Mouse (Mus musculus) thymus, postnatal 10 days (tissue): ENCODE data around the gene Rtn4r.
A peak's percentile ranks its signal among the peaks of the same experiment; 100 is the strongest.

ENCODE experiments used
- DNase-seq, 2 experiments: peaks; one replicate each; pipeline ENCODE4 v3.0.0; 2021; ENCODE audit warnings: low spot score in 2 of 2

Gene Rtn4r

GRCm38 (mm10) chr16:18127241-18127861 is at the start of gene Rtn4r:
TSS of gene Rtn4r (plus strand) at chr16:18127642.
- peak; percentile 17 to 64 for DNase-seq

DNA sequence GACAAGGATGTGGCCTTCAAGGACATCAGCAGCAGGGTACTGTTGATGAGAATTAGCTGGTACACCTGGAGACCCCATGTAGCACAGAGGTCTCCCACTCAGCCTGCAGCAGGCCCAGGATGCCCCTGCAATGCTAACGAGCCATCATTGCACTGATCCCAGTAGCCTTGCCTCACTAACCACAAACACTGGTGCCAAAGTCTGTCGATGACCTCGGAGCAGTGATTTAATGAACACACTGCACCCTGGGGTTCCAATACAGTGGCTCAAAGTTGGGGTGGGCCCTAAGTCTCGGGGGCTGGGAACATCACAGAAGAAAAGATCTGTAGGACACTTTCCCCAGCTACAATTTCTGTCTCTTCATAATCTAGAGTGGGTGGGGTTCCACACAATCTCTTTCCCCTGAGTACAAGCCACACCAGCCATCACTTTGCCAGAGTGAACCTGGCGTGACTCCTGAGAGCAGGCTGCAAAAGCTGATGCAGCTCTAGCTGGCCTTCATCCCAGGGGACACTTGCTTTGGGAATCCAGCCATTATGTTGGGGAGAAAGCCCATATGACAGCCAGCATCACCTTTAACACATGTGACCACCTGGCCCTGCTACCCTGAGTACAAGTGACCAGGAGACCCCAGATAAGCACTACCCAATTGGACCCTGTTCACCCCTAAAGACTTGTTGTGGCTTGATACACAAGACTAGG is 49.0 kb upstream of the Rtn4r start:
- DNase-seq, result no peak

- DNase-seq, result no peak
These were observed 48.1 kb upstream of the Rtn4r start for GRCm38 (mm10) chr16:18079300-18079699.

DNA sequence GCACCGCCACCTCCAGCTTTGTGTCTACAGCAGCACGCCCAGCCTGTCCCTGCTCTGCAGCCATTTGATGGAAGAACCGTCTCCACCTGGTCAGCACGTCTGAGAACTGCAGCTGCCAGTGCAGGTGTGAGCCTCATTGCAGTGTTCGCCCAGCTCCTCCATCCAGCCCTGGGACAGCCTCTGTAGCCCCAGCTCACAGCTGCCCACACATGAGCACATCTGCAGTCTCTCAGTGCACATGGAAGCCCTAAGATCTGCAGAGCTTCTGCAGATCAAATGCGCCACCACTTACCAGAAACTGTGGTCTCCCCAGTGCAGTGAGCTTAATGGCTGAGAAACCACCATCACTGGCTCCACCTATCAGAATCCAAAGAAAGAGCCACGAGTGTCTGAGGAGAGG is 47.3 kb upstream of the Rtn4r start:
- peak; percentile 46 to 53 for DNase-seq

DNA sequence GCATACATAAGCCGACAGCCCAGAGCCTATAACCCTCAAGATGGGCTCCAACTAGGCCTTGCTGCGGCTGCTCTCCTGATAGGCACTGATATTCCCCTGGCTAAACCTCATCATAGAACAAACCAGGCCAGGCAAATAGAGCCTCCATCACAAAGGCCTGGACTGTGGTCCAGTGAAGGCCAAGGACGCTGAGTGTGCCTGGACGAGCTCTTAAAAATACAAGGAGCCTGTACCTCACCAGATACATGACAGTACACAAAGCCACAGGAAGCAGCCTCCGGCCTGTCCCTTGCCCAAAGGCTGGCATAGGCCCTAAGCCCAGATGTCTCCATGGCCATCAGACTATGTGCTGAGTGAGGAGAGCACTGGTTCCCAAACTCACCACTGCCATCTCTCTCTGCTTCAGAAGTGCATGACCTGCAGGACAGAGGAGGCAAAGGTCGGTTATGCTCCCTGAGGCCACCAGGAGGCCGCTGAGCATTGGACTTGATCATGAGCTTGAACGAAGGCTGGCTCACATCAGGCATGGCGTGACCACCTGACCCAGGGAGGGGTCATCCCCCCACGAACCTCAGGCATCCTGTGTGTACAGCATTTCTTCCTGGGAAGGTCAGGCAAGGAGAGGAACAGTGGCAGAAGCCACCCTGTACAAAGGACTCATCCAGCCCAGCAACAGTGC is 46.2 kb upstream of the Rtn4r start:
- DNase-seq, result no peak

DNA sequence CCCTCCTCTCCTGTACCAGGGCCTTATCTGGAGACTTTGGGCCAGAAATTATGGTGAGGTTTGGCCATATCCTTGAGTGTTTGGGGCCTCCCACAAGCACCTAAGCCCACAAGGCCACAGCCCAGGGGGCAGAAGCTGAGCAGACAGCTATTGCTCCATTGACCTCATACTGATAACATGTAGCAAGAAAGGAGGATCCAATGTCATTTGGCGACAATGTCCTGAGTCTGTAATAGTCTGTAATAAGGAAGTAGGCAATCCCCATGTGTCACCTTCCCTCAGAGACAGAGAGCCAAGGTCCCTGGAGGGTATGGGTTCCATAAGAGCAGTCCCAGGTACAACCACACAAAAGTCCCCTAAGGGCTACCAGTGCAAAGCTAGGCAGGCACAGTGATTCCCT is 45.2 kb upstream of the Rtn4r start:
- DNase-seq, result no peak

- DNase-seq, result no peak
These were observed 44.1 kb upstream of the Rtn4r start for GRCm38 (mm10) chr16:18083231-18083951.

- DNase-seq, result no peak
These were observed 43.2 kb upstream of the Rtn4r start for GRCm38 (mm10) chr16:18084262-18084661.

GRCm38 (mm10) chr16:18087101-18087500 is 40.3 kb upstream of the Rtn4r start:
- no peak for DNase-seq

GRCm38 (mm10) chr16:18096348-18096747 is 31.1 kb upstream of the Rtn4r start:
- DNase-seq, result no peak

- DNase-seq, result no peak
These were observed 24.6 kb upstream of the Rtn4r start for GRCm38 (mm10) chr16:18102816-18103215.

DNA sequence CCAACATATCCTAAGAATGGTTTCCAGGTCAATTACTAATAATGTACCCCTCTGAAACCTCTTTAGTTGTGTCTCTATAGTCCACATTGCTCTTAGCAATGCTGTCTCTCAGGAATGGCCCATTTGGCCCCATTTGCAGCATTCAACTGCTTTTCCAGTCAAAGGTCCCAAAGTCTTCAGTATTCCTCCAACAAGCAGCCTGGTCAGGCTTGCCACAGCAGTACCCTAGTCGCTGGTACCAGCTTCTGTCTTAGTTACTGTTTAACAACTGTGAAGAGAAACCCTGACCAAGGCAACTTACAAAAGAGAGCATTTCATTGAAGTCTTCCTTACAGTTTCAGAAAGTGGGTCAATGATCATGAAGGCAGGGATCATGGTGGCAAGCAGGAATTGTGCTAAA is 24.1 kb upstream of the Rtn4r start:
- DNase-seq, result no peak

GRCm38 (mm10) chr16:18103808-18104207 is 23.6 kb upstream of the Rtn4r start:
- no peak for DNase-seq

GRCm38 (mm10) chr16:18108221-18108966 is 19.0 kb upstream of the Rtn4r start:
- peak in 1 of 2 experiments; percentile 29 for DNase-seq

GRCm38 (mm10) chr16:18111042-18111441 is 16.4 kb upstream of the Rtn4r start:
- DNase-seq, result no peak

- no peak for DNase-seq
These were observed 11.0 kb upstream of the Rtn4r start for GRCm38 (mm10) chr16:18116467-18116866.

DNA sequence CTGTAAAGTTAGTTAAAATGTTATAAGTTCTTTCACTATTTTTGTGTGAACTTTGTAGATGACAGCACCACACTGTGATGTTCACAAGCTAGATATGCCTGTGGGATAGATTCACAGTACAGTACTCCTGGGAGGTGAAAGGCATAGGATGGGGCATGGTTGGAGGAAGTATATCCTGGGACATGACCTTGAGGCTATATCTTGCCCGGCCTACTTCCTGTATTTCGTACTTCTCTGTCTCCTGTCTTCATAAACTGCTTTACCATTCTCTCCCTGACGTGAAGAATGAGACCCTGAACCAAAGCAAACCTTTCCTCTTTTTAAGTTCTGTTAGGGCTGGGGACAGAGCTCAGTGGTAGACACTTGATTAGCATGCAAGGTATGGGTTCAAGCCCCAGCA is 9.2 kb upstream of the Rtn4r start:
- DNase-seq, result no peak

DNA sequence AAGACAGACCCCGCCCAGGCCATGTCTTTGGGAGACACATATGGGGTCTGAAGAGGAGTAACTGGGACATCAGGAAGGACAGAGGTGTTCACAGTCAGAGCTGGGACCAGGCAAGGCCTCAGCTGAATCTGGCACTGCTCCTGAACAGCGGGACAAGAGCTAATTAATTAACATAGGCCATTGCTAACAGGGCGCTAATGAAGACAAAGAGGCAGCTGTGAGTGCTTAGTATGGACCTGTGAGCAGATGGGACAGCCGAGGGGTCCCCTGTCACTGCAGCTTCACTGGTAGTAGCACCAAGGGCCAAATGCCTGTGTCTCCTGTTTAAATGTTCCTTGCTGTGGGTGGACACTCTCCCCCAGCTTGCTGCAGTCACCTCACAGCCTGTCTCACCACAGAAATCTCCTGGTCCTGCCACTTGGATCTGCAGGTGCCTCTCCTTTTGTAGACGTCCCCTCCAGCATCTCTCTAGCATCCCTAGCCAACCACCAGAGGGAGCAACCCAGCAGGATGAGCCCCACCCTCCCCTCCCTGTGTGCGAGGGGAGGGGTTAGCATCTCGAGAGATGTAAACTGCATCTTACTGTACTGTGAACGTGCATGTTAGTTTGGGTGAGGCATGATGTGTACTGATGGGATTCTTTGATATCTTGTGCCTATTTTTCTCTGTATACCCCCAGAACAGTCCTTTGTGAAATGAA is 8.3 kb upstream of the Rtn4r start:
- peak; percentile 52 to 80 for DNase-seq

- DNase-seq, result no peak
These were observed 4.7 kb upstream of the Rtn4r start for GRCm38 (mm10) chr16:18122740-18123139.

DNA sequence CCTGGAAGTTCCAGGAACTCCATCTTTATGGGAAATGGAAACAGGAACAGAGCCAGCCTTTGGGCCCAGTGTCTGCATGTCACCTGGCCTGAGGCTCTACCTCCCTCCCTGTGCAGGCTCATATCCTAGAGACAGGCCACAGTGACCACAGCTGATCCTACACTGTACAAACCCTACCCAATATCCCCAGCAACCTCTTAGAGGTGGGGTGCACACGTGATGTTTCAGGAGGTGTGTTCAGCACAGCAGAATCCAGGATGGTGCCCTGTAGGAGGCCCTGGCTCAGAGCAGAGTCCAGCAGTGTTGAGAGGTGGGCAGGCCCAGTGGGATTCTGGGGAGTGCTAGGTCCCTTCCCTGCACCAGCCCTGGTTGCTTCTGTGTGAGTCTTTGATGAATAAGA is 4.0 kb upstream of the Rtn4r start:
- no peak for DNase-seq

DNA sequence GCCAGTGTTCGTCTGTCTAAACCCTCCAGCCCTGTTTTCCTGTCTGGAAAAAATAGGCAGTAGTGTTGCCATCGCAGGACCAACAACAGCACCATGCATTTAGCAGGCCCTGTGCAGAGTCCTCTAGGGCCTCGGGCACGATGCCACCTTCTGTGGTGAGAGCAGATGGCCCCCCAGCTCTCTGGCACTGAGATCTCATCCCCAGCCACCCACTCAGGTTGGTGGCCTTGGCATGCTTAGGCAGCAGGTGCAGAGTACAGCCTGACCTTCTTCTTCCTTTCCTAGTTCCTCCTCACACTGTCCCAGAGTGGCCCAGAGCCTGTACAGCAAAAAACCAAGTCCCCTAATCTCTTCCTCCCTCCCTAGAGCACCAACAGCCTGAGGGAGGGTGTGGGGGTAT is 3.4 kb upstream of the Rtn4r start:
- DNase-seq, result no peak
